Mouse (Mus musculus) heart, embryonic 15.5 days (tissue): ENCODE results near the gene Cbx3. TPM values are rescaled to one million over a fixed set of nuclear protein-coding genes. Genes with fewer than 3 reads are reported as not detected.

ENCODE experiments used
- ATAC-seq: fragments of 200-750 bp; cut with Nextera tagmentation; replicated peaks from 2 replicates; pipeline ENCODE4 v1.8.0; 2017; ENCODE audit warnings: low read depth, moderate TSS enrichment; ENCODE audit not compliant: insufficient number of reproducible peaks, insufficient read depth, low FRiP score
- H3K27ac ChIP-seq: fragments of 300-500 bp; sonication (generic); 2 replicates; pipeline ENCODE4 v1.5.1; 2015; ENCODE audit warnings: mild to moderate bottlenecking, inconsistent platforms
- H3K27me3 ChIP-seq: fragments of 300-500 bp; sonication (generic); 2 replicates; pipeline ENCODE4 v1.6.1; 2015; ENCODE audit warnings: inconsistent platforms
- H3K36me3 ChIP-seq: fragments of 300-500 bp; sonication (generic); 2 replicates; pipeline ENCODE4 v1.6.1; 2015; ENCODE audit warnings: mild to moderate bottlenecking, inconsistent platforms
- H3K4me1 ChIP-seq: fragments of 300-500 bp; sonication (generic); replicated peaks from 2 replicates; pipeline ENCODE4 v1.6.1; 2015; ENCODE audit warnings: inconsistent platforms
- H3K4me2 ChIP-seq: fragments of 300-500 bp; sonication (generic); 2 replicates; pipeline ENCODE4 v1.6.1; 2015; ENCODE audit warnings: inconsistent platforms, mild to moderate bottlenecking, moderate library complexity
- H3K4me3 ChIP-seq: fragments of 300-500 bp; sonication (generic); 2 replicates; pipeline ENCODE4 v1.5.1; 2015; ENCODE audit warnings: mild to moderate bottlenecking, inconsistent platforms
- H3K9ac ChIP-seq: fragments of 300-500 bp; sonication (generic); 2 replicates; pipeline ENCODE4 v1.6.1; 2015; ENCODE audit warnings: mild to moderate bottlenecking, inconsistent platforms
- H3K9me3 ChIP-seq: fragments of 300-500 bp; sonication (generic); replicated peaks from 2 replicates; pipeline ENCODE4 v1.6.1; 2016; ENCODE audit warnings: inconsistent platforms
- WGBS: fragments of 180-500 bp; shearing (Covaris S2); methylation state at CpG from one replicate; pipeline ENCODE4 v1.1.7; 2015; ENCODE audit warnings: mixed read lengths; 5-methylcytosine and 5-hydroxymethylcytosine counted together
- polyA plus RNA-seq: library from polyadenylated mRNA; unstranded; fragments of >200 nt; fragmentation: Nextera tagmentation; extraction: Ambion mirVana; gene quantifications from 2 replicates; pipeline ENCODE4 v1.2.1, GENCODE M21; 2015

The Cbx3 gene
- polyA plus RNA-seq, 1 experiment from 2014 or later: 311 TPM

DNA sequence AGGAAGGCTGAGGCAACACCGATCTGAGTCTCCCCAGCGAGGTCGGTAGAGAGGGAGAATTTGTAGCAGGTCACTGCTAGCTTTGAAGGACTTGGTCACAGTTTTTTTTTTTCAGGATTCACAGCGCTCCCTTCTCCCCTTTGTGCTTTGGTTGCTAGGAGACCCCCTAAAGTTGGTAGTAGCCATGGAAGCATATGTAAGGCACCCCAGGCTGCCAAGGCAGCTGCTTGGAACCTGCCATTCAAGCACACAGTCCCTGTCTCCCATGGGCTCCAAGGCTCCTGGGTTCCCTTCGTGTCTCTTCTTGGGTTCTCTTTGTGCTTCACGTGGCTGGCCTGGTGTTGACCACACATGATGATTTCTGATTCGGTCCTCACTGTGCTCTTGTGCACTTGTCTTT, 59.3 kb downstream of the Cbx3 start:
- Histone ChIP-seq H3K36me3 (no peaks in the 10 kb centered on the region), H3K9ac (no peak overlapping the region), H3K4me2 (no peak overlapping the region), H3K27ac (no peak overlapping the region), H3K27me3 (no peaks in the 10 kb centered on the region), H3K4me1 (peaks cover 11% of the 10 kb centered on the region), H3K9me3 (no peaks in the 10 kb centered on the region), H3K4me3 (no peak overlapping the region)
- ATAC-seq: no peak
- 77% methylated on average over 7 of the region's 7 CpGs for WGBS

Other genes with a start within 250 kb of the Cbx3 start
- gene Nfe2l3, start 37.7 kb upstream of the Cbx3 start, polyA plus RNA-seq: 1.9 and 3.3 TPM in 2 replicates
- 1,124 and 1,142 TPM in 2 replicates for gene Hnrnpa2b1, start 466 bp upstream of the Cbx3 start, polyA plus RNA-seq
- 15.3 and 15.5 TPM in 2 replicates for gene Snx10, start 53.5 kb downstream of the Cbx3 start, polyA plus RNA-seq